Mouse (Mus musculus) gastrocnemius, adult 2 months (tissue): Measurements from ENCODE around the gene Cadps. TPM values are rescaled to one million over a fixed set of nuclear protein-coding genes. Genes with fewer than 3 reads are reported as not detected.
A peak's percentile ranks its signal among the peaks of the same experiment; 100 is the strongest.

Experiments
- DNase-seq: peaks from one replicate; pipeline ENCODE4 v3.0.0; 2022
- H3K27ac ChIP-seq: fragments of 200-600 bp; 2 replicates; pipeline ENCODE4 v1.8.1; 2022; ENCODE audit warnings: mild to moderate bottlenecking
- H3K4me3 ChIP-seq: fragments of 200-600 bp; 2 replicates; pipeline ENCODE4 v1.8.1; 2022; ENCODE audit warnings: mild to moderate bottlenecking, moderate library complexity
- CTCF ChIP-seq: fragments of 200-600 bp; IDR thresholded peaks from 2 replicates; pipeline ENCODE4 v1.8.1; 2022; ENCODE audit warnings: antibody characterized with exemption, mild to moderate bottlenecking, moderate library complexity
- intact Hi-C: fragments of 180-260 bp; cut with DNase I; formaldehyde crosslinking; loops from one replicate; pipeline ENCODE4 v1.15.1; 2025
- total RNA-seq, 2 experiments: library from RNA; stranded (reverse); gene quantifications; 2 replicates each; pipeline ENCODE4 v1.2.3; 2021

Cadps gene
- total RNA-seq, 2 experiments from 2014 or later, result 0.06 to 0.20 TPM

DNA sequence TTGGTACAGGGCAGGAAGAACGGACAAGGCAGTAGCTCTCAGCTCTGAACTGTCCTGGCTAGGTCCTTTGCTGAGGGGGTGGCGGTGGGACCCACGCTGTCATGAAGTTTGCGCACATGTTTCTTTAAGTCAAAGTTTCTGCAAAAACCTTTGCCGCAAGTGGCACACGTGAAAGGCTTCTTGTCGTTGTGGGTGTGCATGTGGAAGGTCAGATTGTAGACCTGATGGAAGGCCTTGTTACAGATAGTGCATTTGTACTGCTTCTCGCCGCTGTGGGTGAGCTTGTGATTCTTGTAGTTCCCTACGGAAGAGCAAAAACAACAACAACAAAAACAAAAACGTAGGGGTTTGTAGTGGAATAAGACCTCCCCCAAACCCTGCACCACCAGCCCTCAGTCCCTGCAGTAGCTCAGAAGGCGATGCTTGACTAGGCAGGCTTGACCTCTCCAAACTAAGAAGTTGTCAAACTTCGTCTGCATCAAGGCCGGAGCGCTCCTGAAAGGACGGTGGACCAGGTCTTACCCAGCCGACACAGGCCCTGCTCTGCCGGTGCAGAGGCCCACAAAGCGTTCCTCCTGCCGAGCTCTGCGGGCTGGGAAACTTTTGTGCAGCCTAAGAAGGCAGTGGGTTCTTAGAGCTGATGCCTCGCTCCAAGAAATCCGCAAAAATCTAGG is 480.3 kb downstream of the Cadps start:
- intact Hi-C loops, result no loop called here
- H3K27ac ChIP-seq, result no peak overlapping the region
- H3K4me3 ChIP-seq, result no peak overlapping the region
- no peak for DNase-seq
- no peak for TF ChIP-seq CTCF

DNA sequence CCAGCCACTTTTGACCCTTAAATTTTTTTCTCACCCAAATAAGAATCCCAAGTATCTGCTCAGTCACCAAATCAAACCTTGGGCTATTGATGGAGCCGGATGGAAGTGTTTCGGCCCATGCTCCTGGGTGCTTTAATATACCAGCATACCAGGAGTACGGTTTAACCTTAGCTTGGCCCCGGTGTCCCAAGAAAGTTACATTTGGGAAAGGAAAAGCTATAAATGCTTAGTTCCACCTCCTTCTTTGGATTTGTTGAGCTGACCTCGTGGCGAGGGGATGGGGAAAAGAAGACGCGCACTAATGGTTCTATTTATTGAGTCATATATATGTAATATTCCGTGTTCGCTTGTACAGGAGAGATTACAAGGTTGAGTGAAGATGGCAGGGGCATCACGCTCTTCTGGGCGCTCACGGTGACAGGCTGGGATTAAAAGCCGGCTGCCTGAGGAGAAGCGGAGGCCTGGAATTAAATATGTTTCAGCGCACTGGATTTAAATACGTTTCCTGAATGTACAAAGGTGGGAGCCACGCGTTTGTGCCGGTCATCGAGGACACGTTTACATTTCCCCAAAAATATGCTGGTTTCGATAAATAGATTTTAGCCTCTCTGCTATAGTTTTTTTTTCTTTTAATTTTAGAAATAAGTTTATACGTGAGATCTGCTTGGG is 481.0 kb downstream of the Cadps start:
- intact Hi-C loops, result no loop called here
- no peak for TF ChIP-seq CTCF
- no peak for DNase-seq
- Histone ChIP-seq H3K4me3 (peak overlapping the region; percentile 52; the same call in 1 of the 2 replicates), H3K27ac (no peak overlapping the region)

DNA sequence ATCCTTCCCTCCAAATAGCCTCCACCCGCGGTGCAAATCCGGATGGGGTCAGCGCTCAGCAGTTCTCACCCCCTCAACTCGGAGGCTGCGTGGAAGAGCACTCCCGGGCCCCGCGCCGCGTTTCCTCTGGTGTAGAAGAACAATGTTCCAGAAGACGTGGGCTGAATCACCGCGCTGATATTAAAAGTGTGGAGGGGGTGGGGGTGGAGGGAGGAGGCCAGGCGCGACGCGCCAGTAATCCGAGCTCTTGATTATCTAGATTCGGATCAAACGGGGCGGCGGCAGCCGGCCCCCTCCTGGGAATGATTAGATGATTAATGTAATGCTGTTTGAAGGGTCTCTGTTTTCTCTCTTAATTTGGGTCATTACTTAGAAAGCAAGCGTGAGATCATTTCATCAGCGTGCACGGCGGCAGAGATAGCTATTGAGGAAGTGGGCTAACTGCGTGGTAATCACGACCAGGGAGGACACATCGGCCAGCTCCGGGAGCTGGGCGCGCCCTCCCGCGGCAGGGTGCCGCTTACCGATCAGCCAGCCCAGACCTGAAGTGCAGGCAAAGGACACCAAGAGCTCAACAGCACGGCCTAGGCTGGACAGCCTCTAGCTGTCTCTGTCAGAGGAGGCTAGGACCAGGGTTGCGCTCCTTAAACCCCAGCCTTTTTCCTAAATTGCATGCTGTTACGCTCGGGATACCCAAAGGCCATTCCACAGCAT is 481.6 kb downstream of the Cadps start:
- Histone ChIP-seq H3K27ac (no peak overlapping the region), H3K4me3 (peak overlapping the region; percentile 52)
- peak; percentile 22 for DNase-seq
- intact Hi-C loops, result no loop called here
- peak; percentile 30; the same call in 1 of the 2 replicates for TF ChIP-seq CTCF

DNA sequence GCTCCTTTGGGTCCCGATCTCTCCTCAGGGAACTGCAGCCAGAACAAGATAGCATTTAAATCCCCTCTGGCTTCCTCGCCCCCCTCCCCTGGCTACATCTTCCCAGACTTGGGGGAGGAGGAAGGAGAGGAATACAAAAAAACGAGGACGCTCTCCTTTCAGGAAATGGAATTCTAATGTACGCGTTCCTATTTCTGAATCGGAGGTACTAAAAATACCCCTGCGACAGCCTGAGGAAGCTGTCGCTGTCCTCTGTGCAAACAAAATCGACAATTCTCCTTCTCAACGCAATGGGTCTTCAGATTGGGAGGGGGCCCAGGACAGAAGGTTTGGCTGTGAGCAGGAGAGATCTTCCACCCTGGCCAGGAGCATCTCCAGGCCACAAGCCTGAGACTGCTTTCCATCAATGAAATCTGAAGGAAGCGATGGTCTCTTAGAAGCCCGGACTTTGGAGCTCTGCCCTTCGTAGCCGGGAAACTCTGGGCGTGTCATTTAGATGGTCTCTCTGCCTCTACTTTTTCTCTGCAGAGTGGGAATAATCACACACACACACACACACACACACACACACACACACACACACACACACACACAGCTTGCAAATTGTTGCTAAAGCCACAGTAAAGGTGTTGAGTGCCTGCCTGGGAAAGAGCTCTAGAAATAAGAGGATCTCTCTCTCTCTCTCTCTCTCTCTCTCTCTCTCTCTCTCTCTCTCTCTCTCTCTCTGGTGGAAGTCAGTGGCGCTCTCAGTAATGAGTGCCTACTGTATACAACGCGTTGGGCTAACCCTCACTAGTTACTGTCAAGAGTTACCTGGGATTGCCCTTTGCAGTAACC is 482.4 kb downstream of the Cadps start:
- no peak for DNase-seq
- intact Hi-C loops, result no loop called here
- peak overlapping the region; percentile 52 for H3K4me3 ChIP-seq
- no peak overlapping the region for H3K27ac ChIP-seq
- TF ChIP-seq CTCF, result no peak

DNA sequence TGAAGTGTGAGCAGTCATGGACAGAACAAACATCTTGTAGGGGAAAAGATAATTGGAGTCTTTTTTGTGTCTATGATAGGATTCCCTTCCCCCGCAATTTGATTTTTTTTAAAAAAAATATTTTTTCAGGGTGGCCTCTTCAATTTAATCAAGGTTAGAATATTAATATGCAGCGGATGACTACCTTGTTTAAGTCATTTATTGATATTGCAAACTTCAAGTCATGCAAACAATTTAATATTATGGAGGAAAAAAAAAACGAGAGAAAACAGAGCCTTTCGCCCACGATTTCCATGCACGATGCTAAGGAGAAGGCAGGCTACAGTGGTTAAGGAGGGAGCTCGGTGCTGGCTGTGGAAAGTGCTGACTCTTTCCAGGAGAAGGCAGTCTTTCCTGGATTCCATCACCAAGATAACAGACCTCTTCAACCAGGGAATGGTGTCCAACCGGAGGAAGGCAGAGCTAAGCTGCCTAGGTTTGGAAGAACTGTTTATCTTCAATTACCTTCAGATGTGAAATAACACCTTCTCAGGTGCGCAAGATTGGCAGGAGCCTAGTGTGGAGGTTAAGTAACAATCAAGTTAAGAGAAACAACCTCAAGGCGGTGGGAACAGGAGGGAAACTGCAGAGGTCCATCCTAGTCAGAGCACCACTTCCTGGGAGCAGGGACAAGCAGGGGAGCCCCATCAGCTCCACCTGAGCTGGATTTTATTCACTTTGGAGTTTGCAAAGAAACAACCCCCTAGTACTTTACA is 483.9 kb downstream of the Cadps start:
- no peak overlapping the region for H3K27ac ChIP-seq
- TF ChIP-seq CTCF, result no peak
- no peak for DNase-seq
- intact Hi-C loops, result no loop called here
- no peak overlapping the region for H3K4me3 ChIP-seq

DNA sequence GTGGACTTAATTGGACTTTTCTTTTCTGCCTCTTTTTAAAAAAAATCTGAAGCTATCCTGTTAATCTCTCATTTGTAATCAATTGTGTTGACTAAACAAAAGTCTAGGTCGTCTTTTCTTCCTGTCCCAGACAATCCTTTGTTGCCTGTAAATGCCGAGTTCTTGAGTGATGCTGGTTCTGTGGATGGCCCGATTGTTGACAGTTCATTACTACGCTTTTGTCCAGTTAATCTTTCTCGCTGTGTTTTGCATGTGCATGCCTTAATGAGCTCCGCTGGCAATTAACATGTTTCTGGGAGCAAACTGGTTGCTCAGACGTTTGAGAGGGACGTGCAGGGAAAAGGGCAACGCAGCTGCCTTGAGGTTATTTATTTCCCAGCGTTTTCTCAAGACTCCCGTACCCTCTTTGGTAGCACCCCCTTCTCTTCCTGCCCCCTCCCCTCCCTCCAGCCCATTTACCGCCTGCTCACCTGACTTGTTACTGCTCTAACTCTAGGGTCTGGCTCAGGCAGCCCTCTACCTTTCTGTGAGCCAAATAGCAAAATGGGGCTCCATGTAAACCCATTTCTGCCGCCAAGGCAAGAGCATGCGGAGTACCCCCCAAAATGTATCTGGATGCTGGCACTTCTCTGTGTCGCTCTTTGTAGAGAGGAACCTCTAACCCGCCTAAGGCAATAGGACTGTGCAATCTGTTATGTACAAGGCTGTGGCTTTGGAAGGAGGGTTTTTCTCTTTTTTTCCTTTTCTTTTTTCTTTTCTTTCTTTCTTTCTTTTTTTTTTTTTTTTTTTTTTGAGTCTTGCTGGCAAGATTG is 484.7 kb downstream of the Cadps start:
- TF ChIP-seq CTCF, result no peak
- no peak overlapping the region for H3K27ac ChIP-seq
- no peak for DNase-seq
- intact Hi-C loops, result no loop called here
- no peak overlapping the region for H3K4me3 ChIP-seq

DNA sequence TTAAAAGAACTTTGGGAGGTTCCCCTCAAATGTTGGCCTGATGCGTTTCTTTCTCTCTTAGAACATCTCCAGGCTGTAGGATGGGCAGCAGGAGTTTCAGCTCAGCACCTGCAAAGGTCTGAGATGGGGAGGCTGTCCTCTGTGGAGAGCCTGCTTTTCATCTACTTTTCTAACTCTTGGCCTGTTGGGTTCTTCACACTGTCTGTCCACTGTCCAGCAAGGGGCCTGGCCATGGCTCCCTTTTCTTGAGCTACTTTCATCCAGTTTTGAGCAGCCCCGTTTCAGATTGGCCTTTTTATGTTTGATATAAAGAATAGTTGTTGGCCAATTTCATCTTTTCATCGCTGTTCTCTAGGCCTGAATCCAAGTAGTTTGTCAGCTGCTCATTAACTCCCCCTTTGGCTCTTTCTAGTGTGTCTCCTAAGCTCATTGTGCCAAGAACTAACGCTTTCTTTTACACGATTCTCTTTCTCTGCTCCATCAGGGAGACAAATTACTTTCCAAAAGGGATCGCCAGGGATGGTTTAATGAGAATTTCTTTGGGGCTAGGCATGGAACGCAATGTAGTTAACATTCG is 485.4 kb downstream of the Cadps start:
- H3K4me3 ChIP-seq, result no peak overlapping the region
- intact Hi-C loops, result no loop called here
- no peak for TF ChIP-seq CTCF
- no peak overlapping the region for H3K27ac ChIP-seq
- DNase-seq, result no peak

DNA sequence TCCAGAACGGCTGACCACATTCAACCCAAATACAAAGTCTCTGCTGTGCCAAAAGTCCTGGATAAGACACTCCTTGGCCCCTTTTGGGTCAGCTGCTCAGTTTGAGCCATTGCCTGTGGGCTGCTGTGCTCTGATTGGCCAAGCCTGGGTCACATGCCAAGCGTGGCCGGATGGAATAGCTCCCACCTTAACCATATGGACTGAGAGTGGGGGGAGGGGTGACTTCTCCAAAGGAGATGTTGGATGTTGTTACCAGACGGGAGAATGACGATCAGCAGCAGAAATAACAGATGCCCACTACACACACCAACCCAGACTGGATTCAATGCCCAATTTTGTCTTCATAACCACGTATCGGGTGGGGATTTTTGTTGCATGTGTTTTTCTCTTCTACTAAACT is 488.0 kb downstream of the Cadps start:
- no peak overlapping the region for H3K4me3 ChIP-seq
- no peak for TF ChIP-seq CTCF
- intact Hi-C loops, result no loop called here
- DNase-seq, result no peak
- no peak overlapping the region for H3K27ac ChIP-seq

DNA sequence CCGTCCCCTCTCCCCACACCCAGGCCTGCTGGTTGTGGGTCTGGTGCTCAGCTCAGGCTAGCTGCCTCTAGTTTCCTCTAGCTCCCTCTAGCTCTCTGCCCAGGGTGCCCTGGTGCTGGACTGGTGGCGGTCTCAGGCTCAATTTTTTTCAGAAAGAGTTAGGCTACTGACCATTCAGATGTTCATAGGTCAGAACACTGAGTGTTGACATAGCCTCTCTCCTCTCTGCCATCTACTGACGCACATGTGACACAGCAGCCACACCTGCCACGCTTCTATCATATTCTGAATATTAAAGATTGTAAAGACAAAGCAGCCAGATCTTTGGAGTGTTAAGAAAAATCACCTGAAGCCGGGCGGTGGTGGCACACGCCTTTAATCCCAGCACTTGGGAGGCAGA is 489.3 kb downstream of the Cadps start:
- Histone ChIP-seq H3K27ac (no peak overlapping the region), H3K4me3 (no peak overlapping the region)
- DNase-seq, result no peak
- intact Hi-C loops, result no loop called here
- 0 out of 2 replicates have a peak, but pooled peaks have one; percentile 2 for TF ChIP-seq CTCF
